Mouse (Mus musculus): Measurements from ENCODE around the gene Apeh. TPM values are rescaled to one million over a fixed set of nuclear protein-coding genes. Genes with fewer than 3 reads are reported as not detected.

Gene Apeh
- polyA plus RNA-seq (2017; shearing (Covaris generic)), result 79.0 TPM

GRCm38 (mm10) chr9:108094184-108094941 lies at the start of gene Apeh:
Apeh (minus strand) TSS chr9:108094606.

GRCm38 (mm10) chr9:108082988-108083431 lies 11.4 kb downstream of the Apeh start, which contains the start of gene Rnf123:
Rnf123 (minus strand) TSS chr9:108083346.

GRCm38 (mm10) chr9:108080168-108080567 lies 14.2 kb downstream of the Apeh start, which contains the start of gene Mst1:
Mst1 (plus strand) TSS chr9:108080436.

GRCm38 (mm10) chr9:108052885-108053664 lies 41.3 kb downstream of the Apeh start, which contains the start of gene Amigo3:
Amigo3 (plus strand) TSS chr9:108053159.

GRCm38 (mm10) chr9:108049016-108049455 lies 45.4 kb downstream of the Apeh start, which contains the start of gene Gmppb:
Gmppb (plus strand) TSS chr9:108049242.

Other genes with a start within 250 kb of the Apeh start
- gene Rbm6, start 221.4 kb downstream of the Apeh start, polyA plus RNA-seq (2017; shearing (Covaris generic)), result 107 TPM
- gene Mon1a, start 206.5 kb downstream of the Apeh start, polyA plus RNA-seq (2017; shearing (Covaris generic)), result 18.4 TPM
- gene Mst1r, start 187.7 kb downstream of the Apeh start, polyA plus RNA-seq (2017; shearing (Covaris generic)), result 0.16 TPM
- gene Actl11, start 166.1 kb downstream of the Apeh start, polyA plus RNA-seq (2017; shearing (Covaris generic)), result not detected
- 0.57 TPM for gene Camkv, start 158.9 kb downstream of the Apeh start, polyA plus RNA-seq (2017; shearing (Covaris generic))
- 2.4 TPM for gene Traip, start 144.5 kb downstream of the Apeh start, polyA plus RNA-seq (2017; shearing (Covaris generic))
- 150 TPM for gene Uba7, start 119.1 kb downstream of the Apeh start, polyA plus RNA-seq (2017; shearing (Covaris generic))
- not detected for gene Gm20661, start 111.5 kb downstream of the Apeh start, polyA plus RNA-seq (2017; shearing (Covaris generic))
- 0.88 TPM for gene Inka1, start 108.7 kb downstream of the Apeh start, polyA plus RNA-seq (2017; shearing (Covaris generic))
- gene Cdhr4, start 102.1 kb downstream of the Apeh start, polyA plus RNA-seq (2017; shearing (Covaris generic)), result not detected
- not detected for gene Gm20662, start 98.3 kb downstream of the Apeh start, polyA plus RNA-seq (2017; shearing (Covaris generic))
- 137 TPM for gene Ip6k1, start 92.1 kb downstream of the Apeh start, polyA plus RNA-seq (2017; shearing (Covaris generic))
- 21.4 TPM for gene Gmppb, start 45.4 kb downstream of the Apeh start, polyA plus RNA-seq (2017; shearing (Covaris generic))
- gene Amigo3, start 41.4 kb downstream of the Apeh start, polyA plus RNA-seq (2017; shearing (Covaris generic)), result 1.2 TPM
- gene Mst1, start 14.2 kb downstream of the Apeh start, polyA plus RNA-seq (2017; shearing (Covaris generic)), result 2.1 TPM
- gene Rnf123, start 11.3 kb downstream of the Apeh start, polyA plus RNA-seq (2017; shearing (Covaris generic)), result 115 TPM
- 0.28 TPM for gene Bsn, start 95.8 kb upstream of the Apeh start, polyA plus RNA-seq (2017; shearing (Covaris generic))
- 7.6 TPM for gene Dag1, start 169.4 kb upstream of the Apeh start, polyA plus RNA-seq (2017; shearing (Covaris generic))
- 2.5 TPM for gene Nicn1, start 195.8 kb upstream of the Apeh start, polyA plus RNA-seq (2017; shearing (Covaris generic))
- not detected for gene Amt, start 202.2 kb upstream of the Apeh start, polyA plus RNA-seq (2017; shearing (Covaris generic))
- gene Rhoa, start 211.5 kb upstream of the Apeh start, polyA plus RNA-seq (2017; shearing (Covaris generic)), result 404 TPM
- gene Tcta, start 211.6 kb upstream of the Apeh start, polyA plus RNA-seq (2017; shearing (Covaris generic)), result 4.3 TPM
- gene Gpx1, start 244.3 kb upstream of the Apeh start, polyA plus RNA-seq (2017; shearing (Covaris generic)), result 221 TPM